Mouse (Mus musculus) MEL (cell line): ENCODE measurements around the gene Vwa5b2.

Source experiments
- CTCF ChIP-seq, 3 experiments: IDR thresholded peaks in 2 of 3; conservative IDR thresholded peaks in 1 of 3; 2 replicates each; pipeline ENCODE4 v1.5.1; 2011 to 2012; ENCODE audit warnings: low read length in 3 of 3, low read depth in 2 of 3, mild to moderate bottlenecking in 2 of 3, improper control_type of control experiment in 1 of 3, inconsistent platforms in 1 of 3, mixed read lengths in 1 of 3, moderate library complexity in 1 of 3; ENCODE audit not compliant: control insufficient read depth in 1 of 3, insufficient read depth in 1 of 3, poor library complexity in 1 of 3, severe bottlenecking in 1 of 3
- EP300 ChIP-seq, 2 experiments: IDR thresholded peaks; 2 replicates each; pipeline ENCODE4 v1.6.1; 2011; ENCODE audit warnings: improper control_type of control experiment in 2 of 2, low read length in 2 of 2, low read depth in 1 of 2, mild to moderate bottlenecking in 1 of 2
- POLR2A ChIP-seq, 2 experiments: IDR thresholded peaks; 2 replicates each; pipeline ENCODE4 v1.6.1; 2011 to 2012; ENCODE audit warnings: low read length in 2 of 2, mild to moderate bottlenecking in 2 of 2, control low read depth in 1 of 2, improper control_type of control experiment in 1 of 2, low read depth in 1 of 2, moderate library complexity in 1 of 2; ENCODE audit not compliant: control insufficient read depth in 1 of 2, insufficient read depth in 1 of 2, poor library complexity in 1 of 2
- TCF12 ChIP-seq: IDR thresholded peaks from 2 replicates; pipeline ENCODE4 v1.6.1; 2014; ENCODE audit warnings: low read depth, mild to moderate bottlenecking, inconsistent platforms, low read length, improper control_type of control experiment, moderate library complexity

- TF ChIP-seq TCF12 (no peak), CTCF (IDR thresholded peaks at IDR 0.05 in 2 of 3, conservative IDR thresholded peaks at IDR 0.05 in 1 of 3; ENCODE audit: control insufficient read depth in 1 of 3, insufficient read depth in 1 of 3, low read depth in 2 of 3, low read length in 3 of 3, poor library complexity in 1 of 3, severe bottlenecking in 1 of 3) (no peak), POLR2A (IDR thresholded peaks at IDR 0.05; ENCODE audit: control insufficient read depth in 1 of 2, insufficient read depth in 1 of 2, low read depth in 1 of 2, low read length in 2 of 2, poor library complexity in 1 of 2) (no peak), EP300 (IDR thresholded peaks at IDR 0.05; ENCODE audit: low read depth in 1 of 2, low read length in 2 of 2) (no peak)
These were observed 30.5 kb downstream of the Vwa5b2 start for GRCm38 (mm10) chr16:20619541-20620398.
